Mouse (Mus musculus) lung, adult 2 months (tissue): ENCODE data around the gene Slc41a2. TPM values are rescaled to one million over a fixed set of nuclear protein-coding genes. Genes with fewer than 3 reads are reported as not detected.
A peak's percentile ranks its signal among the peaks of the same experiment; 100 is the strongest.

Source experiments
- DNase-seq: peaks from one replicate; pipeline ENCODE4 v3.0.0; 2022
- H3K4me1 ChIP-seq: fragments of 200-500 bp; 2 replicates; pipeline ENCODE4 v1.6.1; 2011; ENCODE audit warnings: low read length; ENCODE audit not compliant: control insufficient read depth, insufficient read depth
- H3K4me3 ChIP-seq: fragments of 200-500 bp; replicated peaks from 2 replicates; pipeline ENCODE3; 2011; ENCODE audit warnings: low read depth, mild to moderate bottlenecking, control low read depth, low read length; ENCODE audit errors: extremely low read depth
- CTCF ChIP-seq: fragments of 200-500 bp; IDR thresholded peaks from 2 replicates; pipeline ENCODE4 v1.5.1; 2011; ENCODE audit warnings: mild to moderate bottlenecking, low read length, control low read depth; ENCODE audit not compliant: insufficient read depth
- POLR2A ChIP-seq: fragments of 200-500 bp; IDR thresholded peaks from 2 replicates; pipeline ENCODE4 v1.6.1; 2011; ENCODE audit warnings: low read depth, mild to moderate bottlenecking, control low read depth, low read length, borderline replicate concordance; ENCODE audit errors: extremely low read depth
- WGBS: fragments of 180-500 bp; shearing (Covaris S2); methylation state at CpG from one replicate; pipeline ENCODE4 v1.1.7; 2018; 5-methylcytosine and 5-hydroxymethylcytosine counted together
- polyA plus RNA-seq: library from polyadenylated mRNA; depleted of rRNA; stranded (reverse); fragments of >200 nt; gene quantifications from 2 replicates; pipeline ENCODE4 v1.2.3, GENCODE M21; 2012

The Slc41a2 gene
- polyA plus RNA-seq, 1 experiment, result 4.0 TPM

DNA sequence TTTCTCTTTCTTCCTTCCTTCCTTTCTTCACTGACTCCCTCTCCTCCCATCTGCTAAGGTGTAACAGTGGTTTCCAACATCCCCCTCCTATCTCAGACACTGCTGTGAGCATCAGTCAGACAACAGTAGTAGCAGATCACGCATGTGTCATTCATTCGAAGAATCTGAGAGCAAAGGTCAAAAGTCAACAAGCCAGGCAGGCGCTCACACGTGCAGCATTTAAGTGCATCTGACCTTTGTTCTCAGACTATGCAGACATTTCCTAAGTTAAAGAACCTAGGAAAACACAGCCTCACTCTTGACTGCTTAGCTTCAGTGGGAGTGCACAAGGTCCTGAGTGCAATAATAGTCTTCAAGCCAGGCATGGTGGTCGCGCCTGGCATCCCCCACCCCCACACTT, 93.6 kb downstream of the Slc41a2 start:
- TF ChIP-seq POLR2A, result no peak
- no peak for TF ChIP-seq CTCF
- DNase-seq, result no peak
- 63% methylated on average over 6 of the region's 6 CpGs for WGBS
- no peak overlapping the region for H3K4me3 ChIP-seq
- no peaks in the 10 kb centered on the region for H3K4me1 ChIP-seq

DNA sequence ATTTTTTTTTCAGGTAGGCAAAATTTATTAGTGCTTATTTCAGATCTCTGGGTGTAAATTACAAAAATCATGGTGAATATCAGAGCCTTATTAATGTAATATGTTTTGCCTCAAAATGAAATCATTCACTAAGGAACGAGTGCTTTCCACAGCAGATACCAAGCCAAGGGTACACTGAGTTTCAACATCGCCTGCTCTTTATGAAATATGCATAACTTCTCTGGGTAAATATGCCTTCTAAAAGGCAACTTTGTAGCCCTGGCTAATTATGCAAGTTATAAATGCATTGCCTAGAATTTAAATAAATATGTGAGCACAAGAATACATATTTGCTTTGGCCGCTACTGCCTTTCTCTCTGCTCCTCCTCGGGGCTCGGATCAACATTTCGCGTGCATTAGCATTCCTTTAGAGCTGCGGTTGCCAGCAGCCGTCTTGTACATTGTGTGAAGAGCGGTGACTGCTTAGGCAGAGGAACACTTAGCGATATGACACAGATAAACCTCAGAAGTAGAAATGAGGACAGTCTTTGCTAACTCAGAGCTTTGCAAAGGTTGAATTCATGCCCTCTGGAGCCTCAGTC, 95.5 kb downstream of the Slc41a2 start:
- WGBS, result 47% methylated on average over 11 of the region's 11 CpGs
- peak; percentile 28 for DNase-seq

DNA sequence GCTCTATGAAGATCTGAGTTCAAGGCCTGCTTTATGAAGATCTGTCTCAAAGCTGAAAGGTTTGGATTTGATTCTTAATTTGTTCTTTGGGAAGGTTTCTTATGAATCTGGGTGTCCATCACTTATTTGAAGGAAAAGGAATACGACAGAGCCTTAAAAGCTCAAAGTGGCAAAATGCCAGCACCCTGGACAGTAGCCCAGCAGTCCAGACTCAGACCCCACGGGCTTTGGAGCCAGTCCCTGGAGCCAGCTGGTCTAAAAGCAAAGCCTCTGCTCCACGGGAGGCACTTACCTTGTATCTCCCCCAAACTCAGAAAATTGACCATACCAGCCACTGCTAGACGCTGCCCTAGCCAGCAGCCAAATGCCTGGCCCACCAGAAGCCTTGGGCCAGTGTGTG, 103.3 kb downstream of the Slc41a2 start:
- Histone ChIP-seq H3K4me3 (no peak overlapping the region), H3K4me1 (no peaks in the 10 kb centered on the region; the same call in 1 of the 2 replicates)
- TF ChIP-seq CTCF (no peak), POLR2A (no peak)
- no peak for DNase-seq
- 47% methylated on average over 4 of the region's 4 CpGs for WGBS

More for the DNA sequence above, 95.5 kb downstream of the Slc41a2 start:
- no peak for TF ChIP-seq POLR2A
- TF ChIP-seq CTCF, result no peak
- Histone ChIP-seq H3K4me3 (no peak overlapping the region), H3K4me1 (no peaks in the 10 kb centered on the region)

DNA sequence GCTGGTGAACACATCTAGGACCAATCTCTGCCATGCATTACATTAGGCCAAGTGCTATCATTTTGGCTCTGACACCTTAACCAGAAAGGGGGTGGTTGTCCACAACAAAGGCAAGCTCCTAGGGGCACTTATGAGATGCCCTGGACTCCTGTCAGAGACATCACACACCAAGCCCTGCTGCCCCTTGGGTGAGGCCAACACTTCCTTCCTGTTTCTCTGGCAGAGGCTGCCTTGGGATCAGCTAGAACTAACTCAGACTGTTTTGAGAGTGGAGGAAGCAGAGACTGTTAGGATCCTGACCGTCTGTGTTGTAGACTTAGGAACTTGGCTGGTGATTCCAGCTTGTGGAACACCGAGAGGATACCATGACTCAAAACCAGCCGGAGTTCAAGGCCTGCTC, 103.7 kb downstream of the Slc41a2 start:
- no peak overlapping the region for H3K4me3 ChIP-seq
- TF ChIP-seq CTCF (no peak), POLR2A (no peak)

DNA sequence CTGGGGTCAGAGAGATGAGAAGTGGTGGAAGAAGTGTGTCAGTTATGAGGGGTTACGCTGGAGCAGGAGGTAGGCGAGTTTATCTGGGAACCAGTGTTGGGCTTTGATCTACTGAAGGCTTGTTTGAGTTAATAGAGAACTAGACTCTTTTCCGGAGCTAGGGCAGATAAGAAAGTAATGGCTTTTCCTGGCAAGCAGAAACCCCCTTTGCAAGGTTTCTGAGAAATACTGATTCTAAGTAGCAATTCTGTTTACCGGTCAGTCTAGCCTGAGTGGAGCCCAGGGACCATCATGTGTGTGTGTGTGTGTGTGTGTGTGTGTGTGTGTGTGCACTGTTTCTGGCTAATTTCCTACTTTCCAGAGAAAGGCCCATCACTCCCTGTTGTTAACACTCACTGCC, 109.1 kb downstream of the Slc41a2 start:
- no peak overlapping the region for H3K4me3 ChIP-seq
- H3K4me1 ChIP-seq, result no peaks in the 10 kb centered on the region
- TF ChIP-seq POLR2A, result no peak
- TF ChIP-seq CTCF, result no peak
- DNase-seq, result no peak
- WGBS, result 62% methylated on average over 4 of the region's 4 CpGs

More for the DNA sequence above, 103.7 kb downstream of the Slc41a2 start:
- 49% methylated on average over 3 of the region's 3 CpGs for WGBS
- no peak for DNase-seq
- H3K4me1 ChIP-seq, result no peaks in the 10 kb centered on the region; the same call in 1 of the 2 replicates

DNA sequence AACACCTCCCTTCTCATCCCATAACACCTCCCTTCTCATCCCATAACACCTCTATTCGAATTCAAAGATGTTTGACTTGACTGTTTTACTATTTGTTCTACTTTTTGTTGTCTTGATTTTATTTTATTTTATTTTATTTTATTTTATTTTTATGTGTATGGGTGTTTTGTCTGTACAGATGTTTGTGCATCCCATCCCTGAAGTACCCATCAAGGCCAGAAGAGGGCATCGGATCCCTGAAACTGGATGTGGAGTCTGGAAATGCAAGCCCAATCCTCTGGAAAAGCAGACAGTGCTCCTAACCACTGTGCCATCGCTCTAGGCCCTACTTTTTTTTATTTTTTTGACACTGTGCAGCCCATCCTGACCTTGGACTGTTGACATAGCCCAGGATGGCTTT, 112.7 kb downstream of the Slc41a2 start:
- no peak for TF ChIP-seq POLR2A
- TF ChIP-seq CTCF, result peak; percentile 53

DNA sequence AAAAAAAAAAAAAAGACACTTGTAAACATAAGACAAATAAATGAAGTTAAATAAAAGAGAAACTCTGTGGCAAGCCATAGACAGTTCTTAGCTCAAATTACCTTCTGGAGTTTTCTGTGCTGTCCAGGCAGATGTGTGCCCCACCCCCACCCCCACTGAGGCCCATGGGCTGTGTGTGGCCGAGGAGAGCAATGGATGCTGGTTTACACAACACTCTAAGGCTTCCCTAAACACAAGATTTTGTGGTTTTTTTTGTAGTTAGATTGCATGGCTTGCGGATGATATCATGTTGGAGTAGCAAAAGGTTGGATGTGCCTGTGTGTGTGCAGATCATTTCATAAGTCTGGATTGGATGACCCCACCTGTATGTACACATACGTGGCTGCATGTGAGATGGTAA, 116.8 kb downstream of the Slc41a2 start:
- TF ChIP-seq CTCF, result no peak
- no peak for TF ChIP-seq POLR2A
- WGBS, result 77% methylated on average over 3 of the region's 3 CpGs
- Histone ChIP-seq H3K4me1 (no peaks in the 10 kb centered on the region), H3K4me3 (no peak overlapping the region)
- no peak for DNase-seq

More for the DNA sequence above, 112.7 kb downstream of the Slc41a2 start:
- DNase-seq, result peak; percentile 14
- no peaks in the 10 kb centered on the region for H3K4me1 ChIP-seq
- 48% methylated on average over 3 of the region's 3 CpGs for WGBS
- H3K4me3 ChIP-seq, result no peak overlapping the region

DNA sequence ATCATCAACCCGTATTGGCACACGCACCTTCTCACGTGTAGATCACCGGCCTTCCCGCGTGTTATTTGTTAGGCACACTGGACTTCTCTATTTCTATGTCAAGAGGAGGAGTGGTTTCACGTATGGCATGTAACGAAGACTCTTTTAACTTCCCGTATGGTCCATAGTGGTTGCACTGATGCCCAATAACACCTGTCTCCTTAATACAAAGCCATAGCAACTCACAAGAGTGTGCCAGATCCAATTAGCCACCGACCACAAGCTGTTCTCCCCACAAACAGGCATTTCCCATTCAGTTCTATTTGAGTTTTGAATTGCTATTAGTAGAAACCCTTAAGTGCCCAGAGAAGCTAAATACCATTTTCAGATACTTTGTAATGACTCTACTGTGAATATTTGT, 117.5 kb downstream of the Slc41a2 start:
- DNase-seq, result no peak
- H3K4me1 ChIP-seq, result no peaks in the 10 kb centered on the region
- 83% methylated on average over 10 of the region's 10 CpGs for WGBS
- no peak overlapping the region for H3K4me3 ChIP-seq
- TF ChIP-seq CTCF (no peak), POLR2A (no peak)

DNA sequence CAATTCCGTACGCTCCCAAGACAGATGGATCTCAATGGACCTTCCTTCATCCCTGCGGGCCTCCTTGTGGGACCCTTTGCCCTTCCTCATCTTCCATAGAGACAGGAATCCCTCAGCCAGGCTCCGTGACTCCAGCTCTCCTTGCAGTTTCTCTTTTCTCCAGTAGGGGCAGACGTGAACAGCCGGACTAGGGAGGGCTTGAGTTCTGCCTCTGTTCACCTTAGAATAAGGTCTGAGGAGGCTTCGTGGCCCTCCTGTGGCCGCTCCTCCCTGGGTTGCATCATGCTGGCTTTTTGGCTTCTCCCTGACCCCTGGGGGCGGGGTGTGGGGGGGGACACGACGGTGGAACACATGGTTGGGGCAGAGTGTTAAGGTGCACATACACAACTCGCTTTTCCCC, 118.0 kb downstream of the Slc41a2 start:
- peak; percentile 52 for DNase-seq
- TF ChIP-seq CTCF, result peak; percentile 78
- TF ChIP-seq POLR2A, result no peak
- no peak overlapping the region for H3K4me3 ChIP-seq
- WGBS, result 28% methylated on average over 12 of the region's 12 CpGs
- H3K4me1 ChIP-seq, result no peaks in the 10 kb centered on the region

DNA sequence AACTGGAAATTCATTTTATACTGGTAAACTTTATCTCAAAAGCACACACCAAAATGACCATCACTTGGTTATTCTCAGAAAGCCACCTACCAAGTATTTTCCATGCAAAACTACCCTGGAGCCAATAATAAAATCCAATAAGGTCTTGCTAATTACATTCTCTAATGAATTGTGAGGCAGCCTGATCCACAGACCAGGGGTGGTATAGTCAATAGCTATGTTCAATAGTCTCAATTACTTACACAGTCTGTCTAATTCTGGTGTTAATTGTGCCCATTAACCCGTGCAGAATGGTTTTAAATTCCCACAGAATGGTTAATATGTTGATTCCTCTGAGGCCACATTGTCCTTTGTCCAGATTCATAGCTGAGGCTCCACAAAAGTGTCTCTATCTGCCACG, 118.9 kb downstream of the Slc41a2 start:
- no peak for DNase-seq
- TF ChIP-seq POLR2A, result no peak
- TF ChIP-seq CTCF, result no peak
- 62% methylated on average over 2 of the region's 2 CpGs for WGBS
- H3K4me1 ChIP-seq, result no peaks in the 10 kb centered on the region
- no peak overlapping the region for H3K4me3 ChIP-seq
